Comparison of ENCODE assay signal across 9 mouse cellular contexts in genomic region chr7:16879796-16880547, GRCm38 (mm10). TPM values are rescaled to one million over a fixed set of nuclear protein-coding genes. Genes with fewer than 3 reads are reported as not detected.
DNase-seq lines count a peak whose midpoint lies in the region; TF ChIP-seq lines count a peak whose summit lies in the region.
"Had no signal": no experiment of that assay in that cellular context is flagged by ENCODE, and none has a peak within 500 bp of the region (broad histone marks: within the 10 kb centered on the region; RNA-seq: fewer than 3 reads in every experiment).

No protein-coding gene starts in this region.

- intact Hi-C loops in gastrocnemius, adult 2 months (cut with DNase I) = no loop called here
- intact Hi-C loops in gastrocnemius, postnatal 14 days (cut with DNase I; ENCODE audit: low total_unique reads) = no loop called here

- H3K27ac ChIP-seq in gastrocnemius, adult 2 months = peak overlapping the region; percentile 70

- no peak overlapping the region for H3K4me3 ChIP-seq in gastrocnemius, adult 2 months
- H3K4me3 ChIP-seq: megakaryocyte, embryonic 14.5 days had no signal

- TF ChIP-seq CTCF in gastrocnemius, adult 2 months (IDR thresholded peaks at IDR 0.05) = no peak

- peak; percentile 58 for DNase-seq in gastrocnemius, adult 2 months
- DNase-seq in gastrocnemius, adult 18-20 months (ENCODE audit: low spot score) = no peak
- DNase-seq in R1 (ENCODE audit: low read depth, low spot score) = peak; percentile 64
- DNase-seq in gastrocnemius, postnatal 14 days = peak; percentile 59
- peak; percentile 47 for DNase-seq in kidney, postnatal 14 days
- DNase-seq in retina, postnatal 7 days (ENCODE audit: low read depth, low spot score) = peak; percentile 46
- no peak for DNase-seq in thymus, adult 18-20 months
- DNase-seq in left cerebral cortex, adult 8-10 months (ENCODE audit: low spot score in 2 of 2) = no peak

RNA-seq across cellular contexts. Expression of gene Dact3, which starts 4.9 kb away (rescaled TPM):
- 1 to 10 TPM in 1 of 2 experiments, under 1 TPM in 1; 0.99 to 1.7 TPM for total RNA-seq in gastrocnemius, adult 2 months (2021)
- 1 to 10 TPM in 1 of 2 experiments, under 1 TPM in 1; 0.89 to 1.6 TPM for total RNA-seq in gastrocnemius, adult 18-20 months (2021)
- total RNA-seq in gastrocnemius, postnatal 14 days (2021) = 1 to 10 TPM; 3.9 to 7.1 TPM
- 100 to 1,000 TPM; 163 to 169 (median 166) TPM for total RNA-seq in left cerebral cortex, adult 8-10 months (2022)

RNA-seq across cellular contexts. Expression of gene Gng8, which starts 11.6 kb away (rescaled TPM):
- not detected for total RNA-seq in gastrocnemius, adult 2 months (2021)
- total RNA-seq in gastrocnemius, adult 18-20 months (2021) = under 1 TPM; 0.37 to 0.71 TPM
- under 1 TPM; 0.47 to 0.66 TPM for total RNA-seq in gastrocnemius, postnatal 14 days (2021)
- 1 to 10 TPM; 2.1 to 3.5 (median 3.5) TPM for total RNA-seq in left cerebral cortex, adult 8-10 months (2022)

RNA-seq across cellular contexts. Expression of gene Ptgir, which starts 26.3 kb away (rescaled TPM):
- under 1 TPM; 0.67 to 0.79 TPM for total RNA-seq in gastrocnemius, adult 2 months (2021)
- total RNA-seq in gastrocnemius, adult 18-20 months (2021) = 1 to 10 TPM in 1 of 2 experiments, under 1 TPM in 1; 0.39 to 2.2 TPM
- total RNA-seq in gastrocnemius, postnatal 14 days (2021) = 1 to 10 TPM; 1.6 to 2.6 TPM
- total RNA-seq in left cerebral cortex, adult 8-10 months (2022) = under 1 TPM in 3 of 4 experiments, not detected in 1; 0.11 to 0.16 (median 0.13) TPM

RNA-seq across cellular contexts. Expression of gene Prkd2, which starts 37.3 kb away (rescaled TPM):
- 1 to 10 TPM; 3.9 to 8.2 TPM for total RNA-seq in gastrocnemius, adult 2 months (2021)
- 1 to 10 TPM; 4.9 to 5.9 TPM for total RNA-seq in gastrocnemius, adult 18-20 months (2021)
- 10 to 100 TPM in 1 of 2 experiments, 1 to 10 TPM in 1; 8.5 to 11.8 TPM for total RNA-seq in gastrocnemius, postnatal 14 days (2021)
- 1 to 10 TPM; 4.2 to 6.8 (median 5.5) TPM for total RNA-seq in left cerebral cortex, adult 8-10 months (2022)

RNA-seq across cellular contexts. Expression of gene Calm3, which starts 43.9 kb away (rescaled TPM):
- total RNA-seq in gastrocnemius, adult 2 months (2021) = 100 to 1,000 TPM; 290 to 400 TPM
- total RNA-seq in gastrocnemius, adult 18-20 months (2021) = 100 to 1,000 TPM; 334 to 349 TPM
- 100 to 1,000 TPM; 247 to 276 TPM for total RNA-seq in gastrocnemius, postnatal 14 days (2021)
- 1,000 to 10,000 TPM; 1,595 to 1,874 (median 1,737) TPM for total RNA-seq in left cerebral cortex, adult 8-10 months (2022)

Comparison
In these comparisons a context has a peak if more than half of its experiments do, and no peak if none do; other contexts are left out.
1. DNase-seq: peak in gastrocnemius, adult 2 months (single experiment), R1 (single experiment), gastrocnemius, postnatal 14 days (single experiment), kidney, postnatal 14 days (single experiment) and retina, postnatal 7 days (single experiment); none in gastrocnemius, adult 18-20 months (single experiment), thymus, adult 18-20 months (0 of 2) and left cerebral cortex, adult 8-10 months (0 of 2).
2. RNA of gene Dact3, which starts 4.9 kb away (total RNA-seq): 163 to 169 TPM in left cerebral cortex, adult 8-10 months; 3.9 to 7.1 TPM in gastrocnemius, postnatal 14 days, 0.99 to 1.7 TPM in gastrocnemius, adult 2 months and 0.89 to 1.6 TPM in gastrocnemius, adult 18-20 months; every median in the first group is over 10 times any median in the second.